Mouse (Mus musculus): ENCODE measurements around the gene Rbfox1. TPM values are rescaled to one million over a fixed set of nuclear protein-coding genes. Genes with fewer than 3 reads are reported as not detected.

The Rbfox1 gene
- total and polyA plus RNA-seq, 3 experiments, result not detected

GRCm38 (mm10) chr16:6897734-6898133, 1012.6 kb downstream of the Rbfox1 start:
- no peaks in the 10 kb centered on the region for H3K4me1 ChIP-seq (ENCODE audit: insufficient read depth, low read depth, low read length)
- TF ChIP-seq TAL1 (conservative IDR thresholded peaks at IDR 0.05; ENCODE audit: low read depth, low read length) (no peak), CTCF (IDR thresholded peaks at IDR 0.05; ENCODE audit: low read depth, low read length) (no peak), GATA1 (IDR thresholded peaks at IDR 0.05; ENCODE audit: borderline replicate concordance, low read length) (no peak)
- no peaks in the 10 kb centered on the region for H3K27me3 ChIP-seq (ENCODE audit: insufficient read depth, low read length)
- no peak overlapping the region for H3K4me3 ChIP-seq (ENCODE audit: low read depth, low read length)
- DNase-seq (ENCODE audit: low spot score) (no peak), ATAC-seq (ENCODE audit: extremely low read depth, insufficient number of reproducible peaks, low FRiP score, poor library complexity, severe bottlenecking) (no peak)
- H3K9me3 ChIP-seq (replicated peaks), result peaks cover 4% of the 10 kb centered on the region; the same call in 1 of the 2 replicates
- no peaks in the 10 kb centered on the region for H3K36me3 ChIP-seq (replicated peaks)

DNA sequence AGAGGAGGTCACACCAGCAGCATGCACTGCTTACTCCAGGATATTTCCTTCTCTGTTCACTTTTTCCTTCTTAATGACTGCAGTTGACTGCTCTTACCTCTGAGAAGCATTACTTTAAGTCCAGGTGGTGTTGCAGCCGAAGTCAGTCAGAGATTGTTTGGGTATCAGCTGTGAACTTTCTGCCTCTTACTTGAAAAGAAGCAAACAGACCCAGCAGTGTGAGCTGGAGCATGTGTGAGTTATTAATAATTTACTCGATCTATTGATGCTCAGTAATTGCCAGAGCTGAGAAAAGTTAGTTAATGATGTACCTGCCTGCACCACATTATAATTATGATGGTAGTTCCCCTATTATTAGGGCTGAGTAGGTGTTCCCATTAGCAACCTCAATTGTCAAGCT, 1014.9 kb downstream of the Rbfox1 start:
- H3K9me3 ChIP-seq (replicated peaks), result peaks cover 4% of the 10 kb centered on the region; the same call in 1 of the 2 replicates
- no peaks in the 10 kb centered on the region for H3K4me1 ChIP-seq (ENCODE audit: insufficient read depth, low read depth, low read length)
- no peak for DNase-seq (ENCODE audit: low spot score)
- no peak for ATAC-seq (ENCODE audit: extremely low read depth, insufficient number of reproducible peaks, low FRiP score, poor library complexity, severe bottlenecking)
- no peaks in the 10 kb centered on the region for H3K27me3 ChIP-seq (ENCODE audit: insufficient read depth, low read length)
- H3K36me3 ChIP-seq (replicated peaks), result no peaks in the 10 kb centered on the region
- H3K4me3 ChIP-seq (ENCODE audit: low read depth, low read length), result no peak overlapping the region
- TF ChIP-seq TAL1 (conservative IDR thresholded peaks at IDR 0.05; ENCODE audit: low read depth, low read length) (no peak), GATA2 (IDR thresholded peaks at IDR 0.05; ENCODE audit: borderline replicate concordance, low read depth, low read length) (no peak), CTCF (IDR thresholded peaks at IDR 0.05; ENCODE audit: low read depth, low read length) (no peak), GATA1 (IDR thresholded peaks at IDR 0.05; ENCODE audit: borderline replicate concordance, low read length) (no peak), POLR2AphosphoS5 (IDR thresholded peaks at IDR 0.05; ENCODE audit: insufficient replicate concordance, low read depth, low read length) (no peak)

GRCm38 (mm10) chr16:6904984-6905383, 1019.8 kb downstream of the Rbfox1 start:
- H3K36me3 ChIP-seq (replicated peaks), result no peaks in the 10 kb centered on the region
- H3K9me3 ChIP-seq (replicated peaks), result peaks cover 5% of the 10 kb centered on the region
- TF ChIP-seq CTCF (IDR thresholded peaks at IDR 0.05; ENCODE audit: low read depth, low read length) (no peak), TAL1 (conservative IDR thresholded peaks at IDR 0.05; ENCODE audit: low read depth, low read length) (no peak), POLR2AphosphoS5 (IDR thresholded peaks at IDR 0.05; ENCODE audit: insufficient replicate concordance, low read depth, low read length) (no peak), GATA2 (IDR thresholded peaks at IDR 0.05; ENCODE audit: borderline replicate concordance, low read depth, low read length) (no peak)
- no peak for ATAC-seq (ENCODE audit: extremely low read depth, insufficient number of reproducible peaks, low FRiP score, poor library complexity, severe bottlenecking)
- no peaks in the 10 kb centered on the region for H3K4me1 ChIP-seq (ENCODE audit: insufficient read depth, low read depth, low read length)
- no peak for DNase-seq (ENCODE audit: low spot score)
- no peaks in the 10 kb centered on the region for H3K27me3 ChIP-seq (ENCODE audit: insufficient read depth, low read length)
- H3K4me3 ChIP-seq (ENCODE audit: low read depth, low read length), result no peak overlapping the region

GRCm38 (mm10) chr16:6906001-6906400, 1020.8 kb downstream of the Rbfox1 start:
- ATAC-seq (ENCODE audit: extremely low read depth, insufficient number of reproducible peaks, low FRiP score, poor library complexity, severe bottlenecking), result no peak
- no peaks in the 10 kb centered on the region for H3K27me3 ChIP-seq (ENCODE audit: insufficient read depth, low read length)
- H3K4me3 ChIP-seq (ENCODE audit: low read depth, low read length), result no peak overlapping the region
- peaks cover 3% of the 10 kb centered on the region for H3K9me3 ChIP-seq (replicated peaks)
- no peaks in the 10 kb centered on the region for H3K36me3 ChIP-seq (replicated peaks)
- H3K4me1 ChIP-seq (ENCODE audit: insufficient read depth, low read depth, low read length), result no peaks in the 10 kb centered on the region
- no peak for DNase-seq (ENCODE audit: low spot score)
- TF ChIP-seq GATA1 (IDR thresholded peaks at IDR 0.05; ENCODE audit: borderline replicate concordance, low read length) (no peak), POLR2AphosphoS5 (IDR thresholded peaks at IDR 0.05; ENCODE audit: insufficient replicate concordance, low read depth, low read length) (no peak), TAL1 (conservative IDR thresholded peaks at IDR 0.05; ENCODE audit: low read depth, low read length) (no peak), CTCF (IDR thresholded peaks at IDR 0.05; ENCODE audit: low read depth, low read length) (no peak), GATA2 (IDR thresholded peaks at IDR 0.05; ENCODE audit: borderline replicate concordance, low read depth, low read length) (no peak)

- H3K9me3 ChIP-seq (replicated peaks), result peaks cover 4% of the 10 kb centered on the region; the same call in 1 of the 2 replicates
- no peaks in the 10 kb centered on the region for H3K27me3 ChIP-seq (ENCODE audit: insufficient read depth, low read length)
- H3K4me1 ChIP-seq (ENCODE audit: insufficient read depth, low read depth, low read length), result no peaks in the 10 kb centered on the region
- no peaks in the 10 kb centered on the region for H3K36me3 ChIP-seq (replicated peaks)
- ATAC-seq (ENCODE audit: extremely low read depth, insufficient number of reproducible peaks, low FRiP score, poor library complexity, severe bottlenecking) (no peak), DNase-seq (ENCODE audit: low spot score) (no peak)
- no peak overlapping the region for H3K4me3 ChIP-seq (ENCODE audit: low read depth, low read length)
- TF ChIP-seq GATA1 (IDR thresholded peaks at IDR 0.05; ENCODE audit: borderline replicate concordance, low read length) (no peak), GATA2 (IDR thresholded peaks at IDR 0.05; ENCODE audit: borderline replicate concordance, low read depth, low read length) (no peak), CTCF (IDR thresholded peaks at IDR 0.05; ENCODE audit: low read depth, low read length) (no peak), TAL1 (conservative IDR thresholded peaks at IDR 0.05; ENCODE audit: low read depth, low read length) (no peak)
Measured at GRCm38 (mm10) chr16:6907550-6907949, 1022.4 kb downstream of the Rbfox1 start.

- TF ChIP-seq GATA1 (IDR thresholded peaks at IDR 0.05; ENCODE audit: borderline replicate concordance, low read length), result no peak
- no peak for TF ChIP-seq TAL1 (conservative IDR thresholded peaks at IDR 0.05; ENCODE audit: low read depth, low read length)
- no peak for TF ChIP-seq POLR2AphosphoS5 (IDR thresholded peaks at IDR 0.05; ENCODE audit: insufficient replicate concordance, low read depth, low read length)
- no peak for TF ChIP-seq GATA2 (IDR thresholded peaks at IDR 0.05; ENCODE audit: borderline replicate concordance, low read depth, low read length)
- TF ChIP-seq CTCF (IDR thresholded peaks at IDR 0.05; ENCODE audit: low read depth, low read length), result no peak
- no peaks in the 10 kb centered on the region for H3K4me1 ChIP-seq (ENCODE audit: insufficient read depth, low read depth, low read length)
- no peaks in the 10 kb centered on the region for H3K36me3 ChIP-seq (replicated peaks)
- 0 out of 2 replicates have a peak, but pooled peaks cover 2% of the 10 kb centered on the region for H3K9me3 ChIP-seq (replicated peaks)
- DNase-seq (ENCODE audit: low spot score), result no peak
- ATAC-seq (ENCODE audit: extremely low read depth, insufficient number of reproducible peaks, low FRiP score, poor library complexity, severe bottlenecking), result no peak
- H3K27me3 ChIP-seq (ENCODE audit: insufficient read depth, low read length), result no peaks in the 10 kb centered on the region
- H3K4me3 ChIP-seq (ENCODE audit: low read depth, low read length), result no peak overlapping the region
Measured at GRCm38 (mm10) chr16:6914531-6914930, 1029.4 kb downstream of the Rbfox1 start.

DNA sequence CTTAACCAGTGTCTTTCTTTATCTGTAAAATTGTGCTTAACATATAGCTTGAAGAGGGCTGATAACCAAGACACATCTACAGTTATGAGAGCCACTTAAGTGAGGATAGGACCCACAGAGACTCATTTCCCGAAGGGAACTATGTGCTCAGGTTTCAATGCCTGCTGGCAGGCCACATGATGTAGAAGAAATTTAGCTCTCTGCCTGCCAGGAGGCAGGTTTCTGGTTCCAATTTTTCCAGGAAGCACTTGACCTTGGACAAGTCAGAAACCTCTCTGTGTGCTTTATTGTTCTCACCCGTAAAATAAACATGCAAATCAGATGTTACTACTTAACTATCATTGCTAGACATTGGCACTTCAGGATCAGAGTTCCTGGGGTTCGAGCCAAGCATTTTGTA, 1033.5 kb downstream of the Rbfox1 start:
- DNase-seq (ENCODE audit: low spot score), result no peak
- no peaks in the 10 kb centered on the region for H3K9me3 ChIP-seq (replicated peaks)
- H3K36me3 ChIP-seq (replicated peaks), result no peaks in the 10 kb centered on the region

More for the DNA sequence above, 1033.5 kb downstream of the Rbfox1 start:
- Histone ChIP-seq H3K4me1 (ENCODE audit: insufficient read depth, low read depth, low read length) (no peaks in the 10 kb centered on the region), H3K27me3 (ENCODE audit: insufficient read depth, low read length) (no peaks in the 10 kb centered on the region), H3K4me3 (ENCODE audit: low read depth, low read length) (no peak overlapping the region)
- TF ChIP-seq GATA2 (IDR thresholded peaks at IDR 0.05; ENCODE audit: borderline replicate concordance, low read depth, low read length) (no peak), TAL1 (conservative IDR thresholded peaks at IDR 0.05; ENCODE audit: low read depth, low read length) (no peak), CTCF (IDR thresholded peaks at IDR 0.05; ENCODE audit: low read depth, low read length) (no peak), GATA1 (IDR thresholded peaks at IDR 0.05; ENCODE audit: borderline replicate concordance, low read length) (no peak), POLR2AphosphoS5 (IDR thresholded peaks at IDR 0.05; ENCODE audit: insufficient replicate concordance, low read depth, low read length) (no peak)
- ATAC-seq (ENCODE audit: extremely low read depth, insufficient number of reproducible peaks, low FRiP score, poor library complexity, severe bottlenecking), result no peak
